Mouse (Mus musculus): Measurements from ENCODE around the gene Pole4. TPM values are rescaled to one million over a fixed set of nuclear protein-coding genes. Genes with fewer than 3 reads are reported as not detected.

The Pole4 gene
- total and polyA plus RNA-seq, 3 experiments: 49.7 to 178 (median 79.8) TPM

DNA sequence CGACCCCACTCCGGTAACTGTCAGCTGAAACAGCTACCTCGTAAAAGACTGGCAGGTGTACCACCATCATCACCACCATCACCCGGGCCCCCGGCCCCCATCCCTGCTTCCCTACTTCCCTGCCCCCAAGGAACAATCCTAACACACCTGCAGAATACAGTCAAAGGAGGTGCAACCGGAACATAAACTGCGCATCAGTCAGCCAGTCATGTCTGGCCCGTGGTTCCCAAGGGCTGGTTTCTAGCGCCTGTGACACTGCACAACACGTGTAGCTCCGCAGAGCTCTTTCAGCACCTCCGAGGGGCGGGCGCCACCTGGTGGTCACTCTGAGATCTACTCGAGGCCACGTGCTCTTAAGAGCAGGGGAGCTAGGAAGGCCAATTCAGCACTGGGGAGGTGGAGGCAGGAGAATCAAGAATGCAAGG is 2.6 kb downstream of the Pole4 start:
- H3K4me3 ChIP-seq (replicated peaks in 1 of 3; ENCODE audit: low read depth in 2 of 3, low read length in 2 of 3, poor library complexity in 1 of 3): no peak overlapping the region
- H3K27ac ChIP-seq (ENCODE audit: insufficient read depth, low read depth): no peak overlapping the region
- no peak overlapping the region for H3K9ac ChIP-seq (ENCODE audit: insufficient read depth, low read depth)
- peaks cover 3% of the 10 kb centered on the region for H3K9me3 ChIP-seq (replicated peaks; ENCODE audit: low read length)
- dilution Hi-C loops (cut with MboI; ENCODE audit: extremely low pct_ligation_motif_present, extremely low pct_unique_long_range_greater_than_20kb, low sequenced_read_pairs): no loop called here
- peak overlapping the region; percentile 34; the same call in 1 of the 2 replicates for H3K4me2 ChIP-seq (ENCODE audit: insufficient read depth, low read depth, poor library complexity, severe bottlenecking)
- H3K27me3 ChIP-seq (replicated peaks): no peaks in the 10 kb centered on the region
- in situ Hi-C loops (cut with MboI; ENCODE audit: low pct_ligation_motif_present, low pct_unique_long_range_greater_than_20kb, low sequenced_read_pairs): loop anchor here (25.0 kb wide), 1 partner anchor 740 kb away; the partner anchor contains the start of gene Mrpl19
- no peaks in the 10 kb centered on the region for H3K36me3 ChIP-seq (replicated peaks in 1 of 2; ENCODE audit: control insufficient read depth in 1 of 2, insufficient read depth in 1 of 2, low read length in 1 of 2)
- no peaks in the 10 kb centered on the region for H3K79me2 ChIP-seq (replicated peaks; ENCODE audit: control insufficient read depth, extremely low read depth, insufficient read depth, poor library complexity, severe bottlenecking)
- DNase-seq (ENCODE audit: extremely low read depth): peak; percentile 90
- H3K4me1 ChIP-seq (ENCODE audit: control insufficient read depth in 1 of 2, insufficient read depth in 2 of 2): peaks cover 0 to 27% of the 10 kb centered on the region in 2 experiments; a peak in 2 of 4 replicates
- TF ChIP-seq JUN (IDR thresholded peaks at IDR 0.05; ENCODE audit: insufficient read depth, low read depth, low read length) (no peak), ZC3H11A (IDR thresholded peaks at IDR 0.05; ENCODE audit: low read depth, low read length) (peak; percentile 25; the same call in 1 of the 2 replicates), CHD2 (IDR thresholded peaks at IDR 0.05; ENCODE audit: low read length) (no peak), ZNF384 (IDR thresholded peaks at IDR 0.05; ENCODE audit: low read depth, low read length) (no peak), MYC (IDR thresholded peaks at IDR 0.05; ENCODE audit: low read depth, low read length) (peak; percentile 100), NRF1 (IDR thresholded peaks at IDR 0.05; ENCODE audit: low read depth, low read length) (0 out of 2 replicates have a peak, but pooled peaks have one; percentile 13), USF2 (conservative IDR thresholded peaks at IDR 0.05; ENCODE audit: low read depth, low read length) (peak; percentile 57), RCOR1 (conservative IDR thresholded peaks at IDR 0.05; ENCODE audit: low read depth, low read length) (0 out of 2 replicates have a peak, but pooled peaks have one; percentile 21), ZKSCAN1 (IDR thresholded peaks at IDR 0.05; ENCODE audit: borderline replicate concordance, low read depth, low read length) (no peak), HCFC1 (IDR thresholded peaks at IDR 0.05; ENCODE audit: low read depth, low read length) (no peak), JUND (conservative IDR thresholded peaks at IDR 0.05; ENCODE audit: low read depth, low read length) (no peak), POLR2AphosphoS2 (IDR thresholded peaks at IDR 0.05; ENCODE audit: low read depth, low read length) (no peak), MAZ (IDR thresholded peaks at IDR 0.05; ENCODE audit: low read depth, low read length) (no peak), ELF1 (IDR thresholded peaks at IDR 0.05; ENCODE audit: low read depth, low read length) (peak; percentile 24; the same call in 1 of the 2 replicates), CTCF (conservative IDR thresholded peaks at IDR 0.05 in 1 of 2, IDR thresholded peaks at IDR 0.05 in 1 of 2; ENCODE audit: low read depth in 2 of 2, low read length in 2 of 2) (peak; percentile 49 to 94), EP300 (IDR thresholded peaks at IDR 0.05; ENCODE audit: low read length) (no peak), PAX5 (IDR thresholded peaks at IDR 0.05; ENCODE audit: low read length) (no peak), RAD21 (IDR thresholded peaks at IDR 0.05; ENCODE audit: low read depth, low read length) (peak; percentile 92), CHD1 (IDR thresholded peaks at IDR 0.05; ENCODE audit: low read depth, low read length) (no peak), TCF12 (IDR thresholded peaks at IDR 0.05; ENCODE audit: low read depth, low read length) (no peak), MXI1 (IDR thresholded peaks at IDR 0.05; ENCODE audit: low read depth, low read length) (peak; percentile 96), IRF4 (IDR thresholded peaks at IDR 0.05; ENCODE audit: low read depth, low read length) (0 out of 2 replicates have a peak, but pooled peaks have one; percentile 22), SIN3A (IDR thresholded peaks at IDR 0.05; ENCODE audit: low read length) (peak; percentile 47), UBTF (IDR thresholded peaks at IDR 0.05; ENCODE audit: low read depth, low read length) (peak; percentile 98), GABPA (IDR thresholded peaks at IDR 0.05; ENCODE audit: insufficient replicate concordance, low read depth, low read length) (no peak), POLR2A (IDR thresholded peaks at IDR 0.05; ENCODE audit: low read depth, low read length) (0 out of 2 replicates have a peak, but pooled peaks have one; percentile 17), ETS1 (conservative IDR thresholded peaks at IDR 0.05; ENCODE audit: low read depth, low read length) (no peak), KAT2A (IDR thresholded peaks at IDR 0.05; ENCODE audit: insufficient replicate concordance, low read length) (no peak), BHLHE40 (IDR thresholded peaks at IDR 0.05; ENCODE audit: low read depth, low read length) (peak; percentile 92), USF1 (IDR thresholded peaks at IDR 0.05; ENCODE audit: low read depth, low read length) (peak; percentile 76), SMC3 (IDR thresholded peaks at IDR 0.05; ENCODE audit: low read depth, low read length) (peak; percentile 93), NELFE (IDR thresholded peaks at IDR 0.05; ENCODE audit: low read depth, low read length) (no peak), ZMIZ1 (IDR thresholded peaks at IDR 0.05; ENCODE audit: low read depth, low read length) (no peak), E2F4 (IDR thresholded peaks at IDR 0.05; ENCODE audit: insufficient replicate concordance, low read depth, low read length) (no peak), TBP (conservative IDR thresholded peaks at IDR 0.05; ENCODE audit: low read depth, low read length) (peak; percentile 96), MAFK (IDR thresholded peaks at IDR 0.05; ENCODE audit: insufficient replicate concordance, low read length) (0 out of 2 replicates have a peak, but pooled peaks have one; percentile 19), MEF2A (IDR thresholded peaks at IDR 0.05; ENCODE audit: borderline replicate concordance, low read depth, low read length) (peak; percentile 46; the same call in 1 of the 2 replicates), MAX (IDR thresholded peaks at IDR 0.05; ENCODE audit: low read length) (peak; percentile 99)
